Comparison of ENCODE assay signal across 9 mouse cellular contexts in genomic region chr7:19876781-19877425, GRCm38 (mm10). TPM values are rescaled to one million over a fixed set of nuclear protein-coding genes. Genes with fewer than 3 reads are reported as not detected.
DNase-seq lines count a peak whose midpoint lies in the region; ATAC-seq and TF ChIP-seq lines count a peak whose summit lies in the region.
"Had no signal": no experiment of that assay in that cellular context is flagged by ENCODE, and none has a peak within 500 bp of the region (broad histone marks: within the 10 kb centered on the region; RNA-seq: fewer than 3 reads in every experiment).

No protein-coding gene starts in this region.

- no peak; the same call in 1 of the 2 replicates for ATAC-seq in midbrain, embryonic 14.5 days (ENCODE audit: low FRiP score, low TSS enrichment)
- peak; percentile 42 for ATAC-seq in forebrain, embryonic 15.5 days (replicated peaks)
- peak; percentile 80 for ATAC-seq in stomach, postnatal 0 days (ENCODE audit: low FRiP score, low TSS enrichment)

- WGBS in midbrain, embryonic 10.5 days, result 57% methylated on average over 14 of the region's 14 CpGs
- 46% methylated on average over 14 of the region's 14 CpGs for WGBS in midbrain, embryonic 14.5 days
- 62% methylated on average over 14 of the region's 14 CpGs for WGBS in forebrain, embryonic 15.5 days
- WGBS in stomach, postnatal 0 days, result 28% methylated on average over 14 of the region's 14 CpGs

- DNase-seq in midbrain, embryonic 10.5 days (ENCODE audit: low spot score), result peak; percentile 15
- no peak for DNase-seq in midbrain, embryonic 14.5 days
- DNase-seq in lung, postnatal 4 days, result peak; percentile 22 to 32
- DNase-seq in stomach, postnatal 0 days (ENCODE audit: low spot score), result peak; percentile 62
- no peak for DNase-seq in urinary bladder, postnatal 25 days (ENCODE audit: low spot score)
- no peak for DNase-seq in kidney, postnatal 25 days
- no peak for DNase-seq in urinary bladder, postnatal 14 days (ENCODE audit: low spot score)

- H3K36me3 ChIP-seq in midbrain, embryonic 10.5 days, result no peaks in the 10 kb centered on the region
- H3K36me3 ChIP-seq in midbrain, embryonic 14.5 days (ENCODE audit: control insufficient read depth, insufficient read depth, low read length), result no peaks in the 10 kb centered on the region
- H3K36me3 ChIP-seq in forebrain, embryonic 15.5 days, result no peaks in the 10 kb centered on the region
- H3K36me3 ChIP-seq in stomach, postnatal 0 days (ENCODE audit: control insufficient read depth, insufficient read depth, low read length), result no peaks in the 10 kb centered on the region
- H3K36me3 ChIP-seq: embryonic facial prominence, embryonic 13.5 days had no signal

- H3K9me3 ChIP-seq in midbrain, embryonic 10.5 days (replicated peaks), result 0 out of 2 replicates have a peak, but pooled peaks cover 3% of the 10 kb centered on the region
- H3K9me3 ChIP-seq in midbrain, embryonic 14.5 days (ENCODE audit: control insufficient read depth, low read length), result no peaks in the 10 kb centered on the region
- H3K9me3 ChIP-seq in forebrain, embryonic 15.5 days, result no peaks in the 10 kb centered on the region
- no peaks in the 10 kb centered on the region for H3K9me3 ChIP-seq in stomach, postnatal 0 days (ENCODE audit: control insufficient read depth, low read length)
- H3K9me3 ChIP-seq: embryonic facial prominence, embryonic 13.5 days had no signal

- no peaks in the 10 kb centered on the region for H3K27me3 ChIP-seq in midbrain, embryonic 10.5 days (ENCODE audit: low read depth, poor library complexity, severe bottlenecking)
- no peaks in the 10 kb centered on the region for H3K27me3 ChIP-seq in midbrain, embryonic 14.5 days (ENCODE audit: control insufficient read depth, insufficient read depth, low read length)
- no peaks in the 10 kb centered on the region for H3K27me3 ChIP-seq in forebrain, embryonic 15.5 days
- no peaks in the 10 kb centered on the region for H3K27me3 ChIP-seq in stomach, postnatal 0 days (ENCODE audit: control insufficient read depth, insufficient read depth, low read length)
- H3K27me3 ChIP-seq: embryonic facial prominence, embryonic 13.5 days had no signal

- no peak overlapping the region for H3K27ac ChIP-seq in midbrain, embryonic 10.5 days (replicated peaks)
- no peak overlapping the region for H3K27ac ChIP-seq in midbrain, embryonic 14.5 days (replicated peaks; ENCODE audit: low read depth, low read length)
- no peak overlapping the region for H3K27ac ChIP-seq in forebrain, embryonic 15.5 days (replicated peaks)
- H3K27ac ChIP-seq in stomach, postnatal 0 days (replicated peaks), result no peak overlapping the region
- H3K27ac ChIP-seq: embryonic facial prominence, embryonic 13.5 days had no signal

- no peak overlapping the region for H3K4me3 ChIP-seq in midbrain, embryonic 10.5 days
- no peak overlapping the region for H3K4me3 ChIP-seq in midbrain, embryonic 14.5 days (replicated peaks; ENCODE audit: low read depth, low read length)
- no peak overlapping the region for H3K4me3 ChIP-seq in forebrain, embryonic 15.5 days
- H3K4me3 ChIP-seq in stomach, postnatal 0 days (ENCODE audit: low read depth, low read length), result no peak overlapping the region
- H3K4me3 ChIP-seq: embryonic facial prominence, embryonic 13.5 days had no signal

- no peak overlapping the region for H3K9ac ChIP-seq in midbrain, embryonic 14.5 days (replicated peaks; ENCODE audit: low read length)
- no peak overlapping the region for H3K9ac ChIP-seq in forebrain, embryonic 15.5 days (replicated peaks)
- H3K9ac ChIP-seq in stomach, postnatal 0 days (ENCODE audit: low read length), result no peak overlapping the region
- H3K9ac ChIP-seq: embryonic facial prominence, embryonic 13.5 days had no signal

- no peak overlapping the region for H3K4me2 ChIP-seq in midbrain, embryonic 14.5 days (ENCODE audit: low read length)
- no peak overlapping the region for H3K4me2 ChIP-seq in forebrain, embryonic 15.5 days (replicated peaks)
- H3K4me2 ChIP-seq in stomach, postnatal 0 days (replicated peaks; ENCODE audit: low read depth), result no peak overlapping the region; the same call in 1 of the 2 replicates
- H3K4me2 ChIP-seq: embryonic facial prominence, embryonic 13.5 days had no signal

- no peaks in the 10 kb centered on the region for H3K4me1 ChIP-seq in midbrain, embryonic 10.5 days
- no peaks in the 10 kb centered on the region for H3K4me1 ChIP-seq in midbrain, embryonic 14.5 days (ENCODE audit: control insufficient read depth, insufficient read depth, low read length)
- H3K4me1 ChIP-seq in forebrain, embryonic 15.5 days, result no peaks in the 10 kb centered on the region
- H3K4me1 ChIP-seq in stomach, postnatal 0 days (replicated peaks; ENCODE audit: control insufficient read depth, insufficient read depth), result 0 out of 2 replicates have a peak, but pooled peaks cover 2% of the 10 kb centered on the region
- H3K4me1 ChIP-seq: embryonic facial prominence, embryonic 13.5 days had no signal

- TF ChIP-seq EP300 in stomach, postnatal 0 days (optimal IDR thresholded peaks at IDR 0.05), result no peak

- TF ChIP-seq CTCF in stomach, postnatal 0 days (IDR thresholded peaks at IDR 0.05; ENCODE audit: low read depth), result peak; percentile 11; the same call in 1 of the 2 replicates

RNA-seq across cellular contexts. Expression of gene Ceacam19, which starts 10.9 kb away (rescaled TPM):
- not detected in 2 replicates for polyA plus RNA-seq in midbrain, embryonic 10.5 days (2016; fragmentation: Nextera tagmentation; extraction: Ambion mirVana)
- polyA plus RNA-seq in midbrain, embryonic 14.5 days (2014; fragmentation: Nextera tagmentation; extraction: Ambion mirVana), result not detected in 2 replicates
- polyA plus RNA-seq in forebrain, embryonic 15.5 days (2015; fragmentation: Nextera tagmentation; extraction: Ambion mirVana), result not detected in 2 replicates
- 9.5 and 10.2 TPM in 2 replicates for polyA plus RNA-seq in stomach, postnatal 0 days (2015; fragmentation: Nextera tagmentation; extraction: Ambion mirVana)

RNA-seq across cellular contexts. Expression of gene Ceacam16, which starts 15.8 kb away (rescaled TPM):
- not detected in 2 replicates for polyA plus RNA-seq in midbrain, embryonic 10.5 days (2016; fragmentation: Nextera tagmentation; extraction: Ambion mirVana)
- 0.90 TPM in 1 of 2 replicates, not detected in the other for polyA plus RNA-seq in midbrain, embryonic 14.5 days (2014; fragmentation: Nextera tagmentation; extraction: Ambion mirVana)
- 0.43 and 0.50 TPM in 2 replicates for polyA plus RNA-seq in forebrain, embryonic 15.5 days (2015; fragmentation: Nextera tagmentation; extraction: Ambion mirVana)
- not detected in 2 replicates for polyA plus RNA-seq in stomach, postnatal 0 days (2015; fragmentation: Nextera tagmentation; extraction: Ambion mirVana)
- polyA plus RNA-seq: embryonic facial prominence, embryonic 13.5 days had no signal

RNA-seq across cellular contexts. Expression of gene Gm19345, which starts 25.1 kb away (rescaled TPM):
- polyA plus RNA-seq in midbrain, embryonic 10.5 days (2016; fragmentation: Nextera tagmentation; extraction: Ambion mirVana), result 0.14 TPM in 1 of 2 replicates, not detected in the other
- polyA plus RNA-seq in midbrain, embryonic 14.5 days (2014; fragmentation: Nextera tagmentation; extraction: Ambion mirVana), result 9.9 and 13.6 TPM in 2 replicates
- polyA plus RNA-seq in forebrain, embryonic 15.5 days (2015; fragmentation: Nextera tagmentation; extraction: Ambion mirVana), result 7.6 and 8.4 TPM in 2 replicates
- polyA plus RNA-seq in stomach, postnatal 0 days (2015; fragmentation: Nextera tagmentation; extraction: Ambion mirVana), result 0.29 and 0.41 TPM in 2 replicates

RNA-seq across cellular contexts. Expression of gene Pvr, which starts 44.1 kb away (rescaled TPM):
- 7.4 and 7.5 TPM in 2 replicates for polyA plus RNA-seq in midbrain, embryonic 10.5 days (2016; fragmentation: Nextera tagmentation; extraction: Ambion mirVana)
- 4.9 and 8.2 TPM in 2 replicates for polyA plus RNA-seq in midbrain, embryonic 14.5 days (2014; fragmentation: Nextera tagmentation; extraction: Ambion mirVana)
- polyA plus RNA-seq in forebrain, embryonic 15.5 days (2015; fragmentation: Nextera tagmentation; extraction: Ambion mirVana), result 7.1 and 7.3 TPM in 2 replicates
- polyA plus RNA-seq in stomach, postnatal 0 days (2015; fragmentation: Nextera tagmentation; extraction: Ambion mirVana), result 6.2 and 6.7 TPM in 2 replicates

RNA-seq across cellular contexts. Expression of gene Bcl3, which starts 54.3 kb away (rescaled TPM):
- 1.1 and 1.8 TPM in 2 replicates for polyA plus RNA-seq in midbrain, embryonic 10.5 days (2016; fragmentation: Nextera tagmentation; extraction: Ambion mirVana)
- 0.77 and 1.2 TPM in 2 replicates for polyA plus RNA-seq in midbrain, embryonic 14.5 days (2014; fragmentation: Nextera tagmentation; extraction: Ambion mirVana)
- polyA plus RNA-seq in forebrain, embryonic 15.5 days (2015; fragmentation: Nextera tagmentation; extraction: Ambion mirVana), result 1.0 and 1.3 TPM in 2 replicates
- 8.9 and 9.1 TPM in 2 replicates for polyA plus RNA-seq in stomach, postnatal 0 days (2015; fragmentation: Nextera tagmentation; extraction: Ambion mirVana)

Comparison
In these comparisons a context has a peak if more than half of its experiments do, and no peak if none do; other contexts are left out.
1. DNase-seq: peak in midbrain, embryonic 10.5 days (single experiment), lung, postnatal 4 days (2 of 2) and stomach, postnatal 0 days (single experiment); none in midbrain, embryonic 14.5 days (single experiment), urinary bladder, postnatal 25 days (single experiment), kidney, postnatal 25 days (0 of 2) and urinary bladder, postnatal 14 days (single experiment).
2. RNA of gene Ceacam19, which starts 10.9 kb away (polyA plus RNA-seq): 9.5 to 10.2 TPM in stomach, postnatal 0 days; not detected in midbrain, embryonic 10.5 days, not detected in midbrain, embryonic 14.5 days and not detected in forebrain, embryonic 15.5 days; every median in the first group is over 10 times any median in the second.